Mouse (Mus musculus) liver, embryonic 12.5 days (tissue): ENCODE results near the gene Olfr1357. TPM values are rescaled to one million over a fixed set of nuclear protein-coding genes. Genes with fewer than 3 reads are reported as not detected.
A peak's percentile ranks its signal among the peaks of the same experiment; 100 is the strongest.

ENCODE experiments used
- ATAC-seq: fragments of 200-750 bp; cut with Nextera tagmentation; 2 replicates; pipeline ENCODE4 v1.8.0; 2017; ENCODE audit warnings: moderate number of reproducible peaks, mild to moderate bottlenecking, moderate library complexity
- H3K27ac ChIP-seq: fragments of 300-500 bp; sonication (generic); 2 replicates; pipeline ENCODE4 v1.5.1; 2016; ENCODE audit warnings: mild to moderate bottlenecking
- H3K27me3 ChIP-seq: fragments of 300-500 bp; sonication (generic); replicated peaks from 2 replicates; pipeline ENCODE4 v1.6.1; 2016; ENCODE audit warnings: mild to moderate bottlenecking, moderate library complexity
- H3K36me3 ChIP-seq: fragments of 300-500 bp; sonication (generic); 2 replicates; pipeline ENCODE4 v1.6.1; 2016; ENCODE audit warnings: mild to moderate bottlenecking, moderate library complexity
- H3K4me1 ChIP-seq: fragments of 300-500 bp; sonication (generic); 2 replicates; pipeline ENCODE4 v1.6.1; 2016
- H3K4me2 ChIP-seq: fragments of 300-500 bp; sonication (generic); 2 replicates; pipeline ENCODE4 v1.6.1; 2016; ENCODE audit warnings: mild to moderate bottlenecking, moderate library complexity
- H3K4me3 ChIP-seq: fragments of 300-500 bp; sonication (generic); 2 replicates; pipeline ENCODE4 v1.5.1; 2016; ENCODE audit warnings: mild to moderate bottlenecking, moderate library complexity
- H3K9ac ChIP-seq: fragments of 300-500 bp; sonication (generic); 2 replicates; pipeline ENCODE4 v1.6.1; 2016; ENCODE audit warnings: mild to moderate bottlenecking, moderate library complexity
- H3K9me3 ChIP-seq: fragments of 300-500 bp; sonication (generic); replicated peaks from 2 replicates; pipeline ENCODE4 v1.6.1; 2016; ENCODE audit warnings: mild to moderate bottlenecking, moderate library complexity
- WGBS: fragments of 180-500 bp; shearing (Covaris S2); methylation state at CpG from one replicate; pipeline ENCODE4 v1.1.7; 2016; ENCODE audit not compliant: insufficient replicate concordance; 5-methylcytosine and 5-hydroxymethylcytosine counted together
- polyA plus RNA-seq: library from polyadenylated mRNA; unstranded; fragments of >200 nt; fragmentation: Nextera tagmentation; extraction: Ambion mirVana; gene quantifications from 2 replicates; pipeline ENCODE4 v1.2.1, GENCODE M21; 2016

The Olfr1357 gene
- polyA plus RNA-seq, 1 experiment from 2014 or later = not detected

- Histone ChIP-seq H3K9me3 (no peaks in the 10 kb centered on the region), H3K27ac (no peak overlapping the region), H3K4me3 (no peak overlapping the region), H3K4me2 (no peak overlapping the region), H3K9ac (no peak overlapping the region), H3K4me1 (0 out of 2 replicates have a peak, but pooled peaks cover 3% of the 10 kb centered on the region), H3K36me3 (peaks cover 15% of the 10 kb centered on the region), H3K27me3 (peaks cover 80% of the 10 kb centered on the region)
- no peak for ATAC-seq
- 62% methylated on average over 4 of the region's 4 CpGs for WGBS
These were observed 25.0 kb downstream of the Olfr1357 start for GRCm38 (mm10) chr10:78592856-78593379.

GRCm38 (mm10) chr10:78591406-78592328, 26.2 kb downstream of the Olfr1357 start, which contains the start of gene Syde1:
TSS of gene Syde1 (minus strand) at chr10:78591964.
- Histone ChIP-seq H3K27me3 (peaks cover 70% of the 10 kb centered on the region), H3K9ac (peak within 1 kb of the TSS; percentile 61), H3K4me3 (peak within 1 kb of the TSS; percentile 53), H3K27ac (peak within 1 kb of the TSS; percentile 65), H3K4me1 (0 out of 2 replicates have a peak, but pooled peaks cover 3% of the 10 kb centered on the region), H3K4me2 (peak within 1 kb of the TSS; percentile 60), H3K36me3 (peaks cover 23% of the 10 kb centered on the region), H3K9me3 (no peaks in the 10 kb centered on the region)
- peak; percentile 43; the same call in 1 of the 2 replicates for ATAC-seq
- WGBS = 7% methylated on average over 41 of the region's 54 CpGs

GRCm38 (mm10) chr10:78590744-78591143, 27.1 kb downstream of the Olfr1357 start:
- Histone ChIP-seq H3K9ac (0 out of 2 replicates have a peak overlapping the region, but pooled peaks have one; percentile 61), H3K27ac (peak overlapping the region; percentile 51)

GRCm38 (mm10) chr10:78589901-78590300, 28.0 kb downstream of the Olfr1357 start:
- Histone ChIP-seq H3K4me1 (0 out of 2 replicates have a peak, but pooled peaks cover 3% of the 10 kb centered on the region), H3K36me3 (peaks cover 38% of the 10 kb centered on the region), H3K4me3 (no peak overlapping the region), H3K4me2 (peak overlapping the region; percentile 60; the same call in 1 of the 2 replicates), H3K9ac (no peak overlapping the region), H3K27me3 (peaks cover 55% of the 10 kb centered on the region), H3K27ac (no peak overlapping the region), H3K9me3 (no peaks in the 10 kb centered on the region)
- no peak for ATAC-seq
- WGBS = 82% methylated on average over 8 of the region's 8 CpGs

More at GRCm38 (mm10) chr10:78590744-78591143, 27.1 kb downstream of the Olfr1357 start:
- 20% methylated on average over 9 of the region's 9 CpGs for WGBS
- Histone ChIP-seq H3K9me3 (no peaks in the 10 kb centered on the region), H3K4me1 (0 out of 2 replicates have a peak, but pooled peaks cover 3% of the 10 kb centered on the region), H3K4me3 (peak overlapping the region; percentile 53), H3K36me3 (peaks cover 30% of the 10 kb centered on the region), H3K27me3 (peaks cover 61% of the 10 kb centered on the region), H3K4me2 (peak overlapping the region; percentile 60)
- no peak for ATAC-seq

- H3K36me3 ChIP-seq = peaks cover 45% of the 10 kb centered on the region
- no peak overlapping the region for H3K9ac ChIP-seq
- H3K4me3 ChIP-seq = no peak overlapping the region
- H3K27me3 ChIP-seq = peaks cover 50% of the 10 kb centered on the region
- no peak overlapping the region for H3K27ac ChIP-seq
- no peak overlapping the region for H3K4me2 ChIP-seq
- no peaks in the 10 kb centered on the region for H3K9me3 ChIP-seq
- 87% methylated on average over 18 of the region's 18 CpGs for WGBS
- no peak for ATAC-seq
- 0 out of 2 replicates have a peak, but pooled peaks cover 3% of the 10 kb centered on the region for H3K4me1 ChIP-seq
These were observed 28.6 kb downstream of the Olfr1357 start for GRCm38 (mm10) chr10:78589291-78589690.

GRCm38 (mm10) chr10:78586026-78586425, 31.8 kb downstream of the Olfr1357 start:
- Histone ChIP-seq H3K4me3 (no peak overlapping the region), H3K36me3 (peaks cover 73% of the 10 kb centered on the region), H3K27me3 (peaks cover 18% of the 10 kb centered on the region), H3K4me1 (no peaks in the 10 kb centered on the region), H3K4me2 (no peak overlapping the region), H3K9ac (no peak overlapping the region), H3K27ac (no peak overlapping the region), H3K9me3 (no peaks in the 10 kb centered on the region)
- 87% methylated on average over 13 of the region's 13 CpGs for WGBS
- ATAC-seq = no peak

GRCm38 (mm10) chr10:78585606-78586005, 32.3 kb downstream of the Olfr1357 start:
- H3K36me3 ChIP-seq = peaks cover 77% of the 10 kb centered on the region
- WGBS = 79% methylated on average over 22 of the region's 22 CpGs
- no peaks in the 10 kb centered on the region for H3K4me1 ChIP-seq
- H3K4me3 ChIP-seq = no peak overlapping the region
- no peak for ATAC-seq
- no peak overlapping the region for H3K9ac ChIP-seq
- no peak overlapping the region for H3K4me2 ChIP-seq
- no peaks in the 10 kb centered on the region for H3K9me3 ChIP-seq
- H3K27me3 ChIP-seq = peaks cover 14% of the 10 kb centered on the region
- no peak overlapping the region for H3K27ac ChIP-seq

GRCm38 (mm10) chr10:78584996-78585395, 32.9 kb downstream of the Olfr1357 start:
- 63% methylated on average over 1 of the region's 1 CpGs for WGBS
- Histone ChIP-seq H3K4me3 (no peak overlapping the region), H3K9ac (no peak overlapping the region), H3K9me3 (no peaks in the 10 kb centered on the region), H3K4me1 (no peaks in the 10 kb centered on the region), H3K27me3 (peaks cover 8% of the 10 kb centered on the region), H3K27ac (no peak overlapping the region), H3K4me2 (no peak overlapping the region), H3K36me3 (peaks cover 83% of the 10 kb centered on the region)
- ATAC-seq = no peak

- ATAC-seq = no peak
- H3K27me3 ChIP-seq = no peaks in the 10 kb centered on the region
- H3K27ac ChIP-seq = no peak overlapping the region
- no peaks in the 10 kb centered on the region for H3K9me3 ChIP-seq
- no peak overlapping the region for H3K4me3 ChIP-seq
- WGBS = 67% methylated on average over 3 of the region's 3 CpGs
- H3K4me1 ChIP-seq = no peaks in the 10 kb centered on the region
- H3K4me2 ChIP-seq = no peak overlapping the region
- no peak overlapping the region for H3K9ac ChIP-seq
- peaks cover 83% of the 10 kb centered on the region for H3K36me3 ChIP-seq
These were observed 33.9 kb downstream of the Olfr1357 start for GRCm38 (mm10) chr10:78583939-78584338.

- no peak for ATAC-seq
These were observed 34.5 kb downstream of the Olfr1357 start for GRCm38 (mm10) chr10:78583347-78583746.

GRCm38 (mm10) chr10:78581121-78581520, 36.8 kb downstream of the Olfr1357 start:
- no peak overlapping the region for H3K4me2 ChIP-seq
- no peak overlapping the region for H3K4me3 ChIP-seq
- H3K27me3 ChIP-seq = no peaks in the 10 kb centered on the region
- no peak for ATAC-seq
- no peak overlapping the region for H3K9ac ChIP-seq
- peaks cover 89% of the 10 kb centered on the region for H3K36me3 ChIP-seq
- no peaks in the 10 kb centered on the region for H3K9me3 ChIP-seq
- H3K27ac ChIP-seq = no peak overlapping the region
- H3K4me1 ChIP-seq = peaks cover 11% of the 10 kb centered on the region
- 77% methylated on average over 7 of the region's 7 CpGs for WGBS

More at GRCm38 (mm10) chr10:78583347-78583746, 34.5 kb downstream of the Olfr1357 start:
- Histone ChIP-seq H3K4me3 (no peak overlapping the region), H3K27me3 (no peaks in the 10 kb centered on the region), H3K9ac (no peak overlapping the region), H3K9me3 (no peaks in the 10 kb centered on the region), H3K27ac (no peak overlapping the region), H3K4me1 (no peaks in the 10 kb centered on the region), H3K36me3 (peaks cover 84% of the 10 kb centered on the region), H3K4me2 (no peak overlapping the region)
- 78% methylated on average over 9 of the region's 9 CpGs for WGBS

- H3K9me3 ChIP-seq = no peaks in the 10 kb centered on the region
- H3K4me3 ChIP-seq = no peak overlapping the region
- peaks cover 60% of the 10 kb centered on the region for H3K36me3 ChIP-seq
- WGBS = 74% methylated on average over 3 of the region's 3 CpGs
- ATAC-seq = no peak
- no peak overlapping the region for H3K9ac ChIP-seq
- H3K4me1 ChIP-seq = peaks cover 30% of the 10 kb centered on the region
- H3K27ac ChIP-seq = no peak overlapping the region
- H3K4me2 ChIP-seq = no peak overlapping the region
- no peaks in the 10 kb centered on the region for H3K27me3 ChIP-seq
These were observed 39.7 kb downstream of the Olfr1357 start for GRCm38 (mm10) chr10:78578204-78578603.
